Mouse (Mus musculus): ENCODE results near the gene Ten1. TPM values are rescaled to one million over a fixed set of nuclear protein-coding genes. Genes with fewer than 3 reads are reported as not detected.
A peak's percentile ranks its signal among the peaks of the same experiment; 100 is the strongest.

Gene Ten1
- polyA plus RNA-seq (2012; ENCODE audit: insufficient read depth, insufficient read length, missing spikeins), result 70.4 TPM in 2 replicates

GRCm38 (mm10) chr11:116198639-116199531 is at the start of gene Ten1, which contains the start of gene Acox1:
Gene Ten1 (plus strand): TSS chr11:116198855.
Gene Acox1 (minus strand): TSS chr11:116199045.
- peaks cover 23% of the 10 kb centered on the region for H3K4me1 ChIP-seq (ENCODE audit: control insufficient read depth, insufficient read depth, low read length)
- H3K27ac ChIP-seq (ENCODE audit: insufficient read depth, low read depth, low read length), result peak within 1 kb of the TSS; percentile 99
- no peak for TF ChIP-seq CTCF (IDR thresholded peaks at IDR 0.05; ENCODE audit: low read depth, low read length)
- peak; percentile 82; the same call in 1 of the 2 replicates for TF ChIP-seq POLR2A (IDR thresholded peaks at IDR 0.05; ENCODE audit: borderline replicate concordance, low read depth, low read length)
- H3K4me3 ChIP-seq (ENCODE audit: insufficient read depth, low read length), result peak within 1 kb of the TSS; percentile 70

- Histone ChIP-seq H3K27ac (ENCODE audit: insufficient read depth, low read depth, low read length) (no peak overlapping the region), H3K4me1 (ENCODE audit: control insufficient read depth, insufficient read depth, low read length) (peaks cover 22% of the 10 kb centered on the region), H3K4me3 (ENCODE audit: insufficient read depth, low read length) (no peak overlapping the region)
- TF ChIP-seq CTCF (IDR thresholded peaks at IDR 0.05; ENCODE audit: low read depth, low read length) (no peak), POLR2A (IDR thresholded peaks at IDR 0.05; ENCODE audit: borderline replicate concordance, low read depth, low read length) (no peak)
Observed at GRCm38 (mm10) chr11:116149341-116149740, 49.3 kb upstream of the Ten1 start.

GRCm38 (mm10) chr11:116150960-116151359 is 47.7 kb upstream of the Ten1 start:
- Histone ChIP-seq H3K27ac (ENCODE audit: insufficient read depth, low read depth, low read length) (no peak overlapping the region), H3K4me1 (ENCODE audit: control insufficient read depth, insufficient read depth, low read length) (peaks cover 16% of the 10 kb centered on the region), H3K4me3 (ENCODE audit: insufficient read depth, low read length) (no peak overlapping the region)
- no peak for TF ChIP-seq POLR2A (IDR thresholded peaks at IDR 0.05; ENCODE audit: borderline replicate concordance, low read depth, low read length)
- no peak for TF ChIP-seq CTCF (IDR thresholded peaks at IDR 0.05; ENCODE audit: low read depth, low read length)

- no peak overlapping the region for H3K4me3 ChIP-seq (ENCODE audit: insufficient read depth, low read length)
- H3K4me1 ChIP-seq (ENCODE audit: control insufficient read depth, insufficient read depth, low read length), result no peaks in the 10 kb centered on the region
- TF ChIP-seq CTCF (IDR thresholded peaks at IDR 0.05; ENCODE audit: low read depth, low read length) (no peak), POLR2A (IDR thresholded peaks at IDR 0.05; ENCODE audit: borderline replicate concordance, low read depth, low read length) (no peak)
- no peak overlapping the region for H3K27ac ChIP-seq (ENCODE audit: insufficient read depth, low read depth, low read length)
Observed at GRCm38 (mm10) chr11:116161312-116161711, 37.3 kb upstream of the Ten1 start.

- H3K4me1 ChIP-seq (ENCODE audit: control insufficient read depth, insufficient read depth, low read length), result peaks cover 3% of the 10 kb centered on the region; the same call in 1 of the 2 replicates
- H3K27ac ChIP-seq (ENCODE audit: insufficient read depth, low read depth, low read length), result no peak overlapping the region
- no peak overlapping the region for H3K4me3 ChIP-seq (ENCODE audit: insufficient read depth, low read length)
- TF ChIP-seq CTCF (IDR thresholded peaks at IDR 0.05; ENCODE audit: low read depth, low read length) (no peak), POLR2A (IDR thresholded peaks at IDR 0.05; ENCODE audit: borderline replicate concordance, low read depth, low read length) (no peak)
Observed at GRCm38 (mm10) chr11:116162146-116162545, 36.5 kb upstream of the Ten1 start.

- no peak for TF ChIP-seq POLR2A (IDR thresholded peaks at IDR 0.05; ENCODE audit: borderline replicate concordance, low read depth, low read length)
- no peak for TF ChIP-seq CTCF (IDR thresholded peaks at IDR 0.05; ENCODE audit: low read depth, low read length)
- Histone ChIP-seq H3K4me1 (ENCODE audit: control insufficient read depth, insufficient read depth, low read length) (peaks cover 3% of the 10 kb centered on the region; the same call in 1 of the 2 replicates), H3K4me3 (ENCODE audit: insufficient read depth, low read length) (no peak overlapping the region), H3K27ac (ENCODE audit: insufficient read depth, low read depth, low read length) (no peak overlapping the region)
Observed at GRCm38 (mm10) chr11:116163002-116163401, 35.7 kb upstream of the Ten1 start.

GRCm38 (mm10) chr11:116167232-116167631 is 31.4 kb upstream of the Ten1 start:
- Histone ChIP-seq H3K4me3 (ENCODE audit: insufficient read depth, low read length) (peak overlapping the region; percentile 73), H3K4me1 (ENCODE audit: control insufficient read depth, insufficient read depth, low read length) (peaks cover 17% of the 10 kb centered on the region), H3K27ac (ENCODE audit: insufficient read depth, low read depth, low read length) (no peak overlapping the region)
- no peak for TF ChIP-seq CTCF (IDR thresholded peaks at IDR 0.05; ENCODE audit: low read depth, low read length)
- no peak for TF ChIP-seq POLR2A (IDR thresholded peaks at IDR 0.05; ENCODE audit: borderline replicate concordance, low read depth, low read length)

- no peak within 1 kb of the TSS for H3K27ac ChIP-seq (ENCODE audit: insufficient read depth, low read depth, low read length)
- peaks cover 17% of the 10 kb centered on the region for H3K4me1 ChIP-seq (ENCODE audit: control insufficient read depth, insufficient read depth, low read length)
- TF ChIP-seq CTCF (IDR thresholded peaks at IDR 0.05; ENCODE audit: low read depth, low read length) (no peak), POLR2A (IDR thresholded peaks at IDR 0.05; ENCODE audit: borderline replicate concordance, low read depth, low read length) (no peak)
- peak within 1 kb of the TSS; percentile 73 for H3K4me3 ChIP-seq (ENCODE audit: insufficient read depth, low read length)
Observed at GRCm38 (mm10) chr11:116167884-116168439, 30.7 kb upstream of the Ten1 start, which contains the start of gene Fbf1. Gene Fbf1 (minus strand): TSS chr11:116168166.

- H3K4me1 ChIP-seq (ENCODE audit: control insufficient read depth, insufficient read depth, low read length), result peaks cover 17% of the 10 kb centered on the region
- H3K4me3 ChIP-seq (ENCODE audit: insufficient read depth, low read length), result no peak overlapping the region
- TF ChIP-seq CTCF (IDR thresholded peaks at IDR 0.05; ENCODE audit: low read depth, low read length), result no peak
- TF ChIP-seq POLR2A (IDR thresholded peaks at IDR 0.05; ENCODE audit: borderline replicate concordance, low read depth, low read length), result no peak
- no peak overlapping the region for H3K27ac ChIP-seq (ENCODE audit: insufficient read depth, low read depth, low read length)
Observed at GRCm38 (mm10) chr11:116169214-116169613, 29.4 kb upstream of the Ten1 start.

All from bone marrow macrophage, adult 2 months (primary cell).